Mouse (Mus musculus): Measurements from ENCODE around the gene Ppp2r5e. TPM values are rescaled to one million over a fixed set of nuclear protein-coding genes. Genes with fewer than 3 reads are reported as not detected.
A peak's percentile ranks its signal among the peaks of the same experiment; 100 is the strongest.

The Ppp2r5e gene
- polyA plus RNA-seq, 1 experiment from 2014 or later: 25.8 TPM

GRCm38 (mm10) chr12:75564498-75564897 lies 31.5 kb downstream of the Ppp2r5e start:
- no peak for ATAC-seq

DNA sequence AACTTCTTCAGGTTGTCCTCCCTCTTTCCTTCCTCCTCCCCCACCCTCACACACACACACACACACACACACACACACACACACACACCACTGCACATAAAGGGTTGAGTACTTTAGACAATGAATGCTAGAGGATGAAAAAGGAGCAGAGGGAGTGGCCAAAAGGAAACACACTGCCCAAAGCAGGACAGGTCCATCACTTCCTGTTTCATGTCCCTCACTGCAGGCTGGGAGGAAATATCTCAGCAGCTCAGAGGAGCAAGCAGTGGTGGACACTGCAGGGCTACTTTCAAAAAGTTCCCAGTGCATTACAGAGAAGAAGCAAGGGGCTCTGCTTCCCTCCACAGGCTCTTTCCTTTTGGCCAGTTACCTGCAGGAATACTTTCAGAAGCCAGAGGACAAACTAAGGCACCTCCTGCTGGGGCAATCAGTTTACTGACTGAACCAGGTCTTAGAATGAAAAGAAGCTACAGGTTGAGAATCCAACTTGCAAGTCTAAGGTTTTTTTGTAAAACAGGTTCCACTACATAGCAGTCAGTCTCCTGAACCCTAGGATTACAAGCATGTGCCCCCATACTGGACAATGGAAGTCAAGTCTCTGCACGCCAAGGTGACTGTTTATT lies 32.9 kb downstream of the Ppp2r5e start:
- Histone ChIP-seq H3K9ac (ENCODE audit: low read length) (no peak overlapping the region), H3K9me3 (replicated peaks; ENCODE audit: control insufficient read depth, low read length) (no peaks in the 10 kb centered on the region), H3K4me3 (ENCODE audit: low read depth, low read length) (no peak overlapping the region), H3K36me3 (ENCODE audit: control insufficient read depth, insufficient read depth, low read length) (peaks cover 5% of the 10 kb centered on the region; the same call in 1 of the 2 replicates), H3K27ac (ENCODE audit: low read depth, low read length) (no peak overlapping the region), H3K4me1 (ENCODE audit: control insufficient read depth, insufficient read depth, low read length) (0 out of 2 replicates have a peak, but pooled peaks cover 1% of the 10 kb centered on the region), H3K27me3 (replicated peaks; ENCODE audit: control insufficient read depth, insufficient read depth, low read length) (no peaks in the 10 kb centered on the region), H3K4me2 (ENCODE audit: low read length) (no peak overlapping the region)
- 91% methylated on average over 1 of the region's 1 CpGs for WGBS
- ATAC-seq (no peak), DNase-seq (ENCODE audit: low spot score) (no peak)

More at GRCm38 (mm10) chr12:75564498-75564897, 31.5 kb downstream of the Ppp2r5e start:
- H3K9me3 ChIP-seq (replicated peaks; ENCODE audit: control insufficient read depth, low read length): no peaks in the 10 kb centered on the region
- no peak for DNase-seq (ENCODE audit: low spot score)
- H3K27ac ChIP-seq (ENCODE audit: low read depth, low read length): no peak overlapping the region
- no peaks in the 10 kb centered on the region for H3K4me1 ChIP-seq (ENCODE audit: control insufficient read depth, insufficient read depth, low read length)
- H3K9ac ChIP-seq (ENCODE audit: low read length): no peak overlapping the region
- H3K27me3 ChIP-seq (replicated peaks; ENCODE audit: control insufficient read depth, insufficient read depth, low read length): no peaks in the 10 kb centered on the region
- no peak overlapping the region for H3K4me3 ChIP-seq (ENCODE audit: low read depth, low read length)
- peaks cover 5% of the 10 kb centered on the region; the same call in 1 of the 2 replicates for H3K36me3 ChIP-seq (ENCODE audit: control insufficient read depth, insufficient read depth, low read length)
- no peak overlapping the region for H3K4me2 ChIP-seq (ENCODE audit: low read length)
- 88% methylated on average over 1 of the region's 1 CpGs for WGBS

DNA sequence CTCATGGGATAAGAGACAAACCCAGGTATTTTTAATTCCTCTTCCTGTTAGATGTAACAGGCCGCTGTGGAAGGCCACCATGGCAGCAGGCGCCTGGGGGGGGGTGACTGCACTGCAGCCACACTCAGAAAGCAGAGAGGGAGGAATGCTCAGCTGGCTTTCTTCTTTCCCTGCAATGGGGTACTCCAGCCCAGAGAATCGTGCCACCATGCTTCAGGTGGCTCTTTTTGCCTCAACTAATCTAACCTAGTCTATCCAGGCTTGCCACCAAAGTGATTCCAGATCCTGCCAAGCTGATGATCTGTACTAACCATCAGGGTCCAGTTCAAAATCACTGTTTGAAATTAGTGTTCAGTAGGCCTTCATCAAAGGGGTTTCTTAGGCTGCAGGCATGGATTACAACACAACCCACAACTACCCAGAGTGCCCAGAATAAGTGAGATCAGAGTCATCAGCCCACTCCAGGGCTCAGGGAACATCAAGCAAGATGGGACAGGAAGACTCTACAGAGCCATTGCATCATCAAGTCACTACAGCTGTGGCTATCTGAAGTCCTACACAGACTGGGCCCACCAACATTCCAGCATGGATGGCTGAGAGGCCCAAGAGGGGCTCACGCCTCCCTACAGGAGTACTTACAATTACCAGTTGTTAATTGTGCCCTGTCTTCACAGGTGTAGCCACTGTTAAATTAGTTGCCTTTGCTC lies 35.2 kb downstream of the Ppp2r5e start:
- Histone ChIP-seq H3K4me2 (ENCODE audit: low read length) (no peak overlapping the region), H3K9me3 (replicated peaks; ENCODE audit: control insufficient read depth, low read length) (no peaks in the 10 kb centered on the region), H3K9ac (ENCODE audit: low read length) (no peak overlapping the region), H3K4me3 (ENCODE audit: low read depth, low read length) (no peak overlapping the region), H3K4me1 (ENCODE audit: control insufficient read depth, insufficient read depth, low read length) (peaks cover 16% of the 10 kb centered on the region; the same call in 1 of the 2 replicates), H3K27ac (ENCODE audit: low read depth, low read length) (no peak overlapping the region), H3K36me3 (ENCODE audit: control insufficient read depth, insufficient read depth, low read length) (peaks cover 5% of the 10 kb centered on the region; the same call in 1 of the 2 replicates), H3K27me3 (replicated peaks; ENCODE audit: control insufficient read depth, insufficient read depth, low read length) (no peaks in the 10 kb centered on the region)
- ATAC-seq (no peak), DNase-seq (ENCODE audit: low spot score) (no peak)
- 88% methylated on average over 4 of the region's 4 CpGs for WGBS

DNA sequence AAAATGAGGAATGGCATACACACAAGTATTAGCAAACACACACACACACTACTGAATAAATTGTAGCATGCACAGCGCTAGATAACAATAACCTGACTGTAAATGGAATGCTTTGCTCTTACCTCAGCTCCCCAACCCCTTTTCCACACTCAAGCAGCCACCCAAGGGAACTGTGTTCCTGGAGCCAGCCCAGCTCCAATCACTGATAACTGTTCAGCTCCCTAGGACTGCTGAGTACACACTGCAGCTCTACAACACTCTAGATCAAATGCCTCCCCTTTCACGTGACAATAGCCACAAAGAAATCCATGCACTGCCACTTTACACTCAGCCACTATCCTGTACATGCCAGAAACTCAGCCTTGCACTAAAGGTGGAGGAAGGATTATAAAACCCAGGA lies 36.8 kb downstream of the Ppp2r5e start:
- peaks cover 16% of the 10 kb centered on the region; the same call in 1 of the 2 replicates for H3K4me1 ChIP-seq (ENCODE audit: control insufficient read depth, insufficient read depth, low read length)
- no peak overlapping the region for H3K27ac ChIP-seq (ENCODE audit: low read depth, low read length)
- H3K9ac ChIP-seq (ENCODE audit: low read length): peak overlapping the region; percentile 25; the same call in 1 of the 2 replicates
- DNase-seq (ENCODE audit: low spot score): no peak
- WGBS: 65% methylated on average over 2 of the region's 2 CpGs
- no peak for ATAC-seq
- no peak overlapping the region for H3K4me2 ChIP-seq (ENCODE audit: low read length)
- no peaks in the 10 kb centered on the region for H3K9me3 ChIP-seq (replicated peaks; ENCODE audit: control insufficient read depth, low read length)
- H3K36me3 ChIP-seq (ENCODE audit: control insufficient read depth, insufficient read depth, low read length): no peaks in the 10 kb centered on the region
- H3K4me3 ChIP-seq (ENCODE audit: low read depth, low read length): no peak overlapping the region
- H3K27me3 ChIP-seq (replicated peaks; ENCODE audit: control insufficient read depth, insufficient read depth, low read length): no peaks in the 10 kb centered on the region

DNA sequence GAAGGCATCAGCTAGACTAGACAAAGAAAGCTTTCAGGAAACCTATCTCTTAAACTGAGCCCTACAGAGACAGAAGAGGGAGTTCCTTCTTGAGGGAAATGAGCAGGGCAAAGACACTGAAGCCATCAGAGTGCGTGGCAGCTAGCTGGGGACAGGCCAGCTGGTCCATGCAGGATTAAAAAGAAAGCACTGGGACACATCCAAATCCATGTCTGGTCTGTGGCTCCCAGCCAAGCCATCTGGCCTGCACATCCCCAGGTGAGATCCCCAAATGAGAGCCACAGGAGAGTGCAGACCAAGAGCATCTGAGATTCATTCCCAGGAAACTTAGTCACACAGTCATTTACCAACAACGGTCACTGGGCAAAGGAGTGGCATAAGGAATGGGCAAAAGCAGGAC lies 38.2 kb downstream of the Ppp2r5e start:
- no peaks in the 10 kb centered on the region for H3K9me3 ChIP-seq (replicated peaks; ENCODE audit: control insufficient read depth, low read length)
- ATAC-seq: peak; percentile 81
- H3K36me3 ChIP-seq (ENCODE audit: control insufficient read depth, insufficient read depth, low read length): no peaks in the 10 kb centered on the region
- H3K4me2 ChIP-seq (ENCODE audit: low read length): no peak overlapping the region
- 35% methylated on average over 2 of the region's 2 CpGs for WGBS
- peak; percentile 49 for DNase-seq (ENCODE audit: low spot score)
- H3K4me1 ChIP-seq (ENCODE audit: control insufficient read depth, insufficient read depth, low read length): peaks cover 16% of the 10 kb centered on the region; the same call in 1 of the 2 replicates
- no peaks in the 10 kb centered on the region for H3K27me3 ChIP-seq (replicated peaks; ENCODE audit: control insufficient read depth, insufficient read depth, low read length)
- H3K9ac ChIP-seq (ENCODE audit: low read length): no peak overlapping the region
- peak overlapping the region; percentile 61 for H3K27ac ChIP-seq (ENCODE audit: low read depth, low read length)
- H3K4me3 ChIP-seq (ENCODE audit: low read depth, low read length): no peak overlapping the region

DNA sequence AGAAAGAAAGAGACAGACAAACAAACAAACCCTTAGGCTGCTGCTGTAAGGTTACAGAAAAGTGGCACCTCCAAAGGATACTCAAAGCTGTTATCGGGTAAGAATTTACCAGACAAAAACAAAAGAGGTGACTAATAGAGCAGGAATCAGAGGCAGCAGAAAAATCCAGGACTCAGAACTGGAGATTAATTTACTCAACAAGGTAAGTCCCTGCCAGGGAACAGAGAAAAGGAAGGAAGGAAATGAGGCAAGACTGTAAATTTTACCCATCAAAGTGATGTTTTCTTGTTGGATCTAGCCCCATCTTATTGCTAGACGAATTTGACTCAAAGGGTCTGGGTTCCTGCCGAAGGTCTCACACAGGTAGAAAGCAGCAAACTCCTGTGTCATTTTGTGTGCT lies 41.0 kb downstream of the Ppp2r5e start:
- no peak overlapping the region for H3K4me3 ChIP-seq (ENCODE audit: low read depth, low read length)
- no peak overlapping the region for H3K4me2 ChIP-seq (ENCODE audit: low read length)
- WGBS: 60% methylated on average over 3 of the region's 3 CpGs
- H3K9ac ChIP-seq (ENCODE audit: low read length): no peak overlapping the region
- DNase-seq (ENCODE audit: low spot score) (no peak), ATAC-seq (no peak)
- H3K36me3 ChIP-seq (ENCODE audit: control insufficient read depth, insufficient read depth, low read length): no peaks in the 10 kb centered on the region
- no peaks in the 10 kb centered on the region for H3K9me3 ChIP-seq (replicated peaks; ENCODE audit: control insufficient read depth, low read length)
- H3K4me1 ChIP-seq (ENCODE audit: control insufficient read depth, insufficient read depth, low read length): peaks cover 16% of the 10 kb centered on the region; the same call in 1 of the 2 replicates
- no peak overlapping the region for H3K27ac ChIP-seq (ENCODE audit: low read depth, low read length)
- no peaks in the 10 kb centered on the region for H3K27me3 ChIP-seq (replicated peaks; ENCODE audit: control insufficient read depth, insufficient read depth, low read length)

GRCm38 (mm10) chr12:75552296-75552695 lies 43.7 kb downstream of the Ppp2r5e start:
- H3K36me3 ChIP-seq (ENCODE audit: control insufficient read depth, insufficient read depth, low read length): no peaks in the 10 kb centered on the region
- no peak for DNase-seq (ENCODE audit: low spot score)
- no peak for ATAC-seq
- no peaks in the 10 kb centered on the region for H3K27me3 ChIP-seq (replicated peaks; ENCODE audit: control insufficient read depth, insufficient read depth, low read length)
- WGBS: 89% methylated on average over 3 of the region's 3 CpGs
- peaks cover 7% of the 10 kb centered on the region; the same call in 1 of the 2 replicates for H3K4me1 ChIP-seq (ENCODE audit: control insufficient read depth, insufficient read depth, low read length)
- H3K27ac ChIP-seq (ENCODE audit: low read depth, low read length): no peak overlapping the region
- H3K9me3 ChIP-seq (replicated peaks; ENCODE audit: control insufficient read depth, low read length): no peaks in the 10 kb centered on the region
- H3K9ac ChIP-seq (ENCODE audit: low read length): no peak overlapping the region
- no peak overlapping the region for H3K4me2 ChIP-seq (ENCODE audit: low read length)
- H3K4me3 ChIP-seq (ENCODE audit: low read depth, low read length): no peak overlapping the region

- DNase-seq (ENCODE audit: low spot score) (no peak), ATAC-seq (no peak)
- H3K4me1 ChIP-seq (ENCODE audit: control insufficient read depth, insufficient read depth, low read length): peaks cover 5% of the 10 kb centered on the region; the same call in 1 of the 2 replicates
- no peaks in the 10 kb centered on the region for H3K36me3 ChIP-seq (ENCODE audit: control insufficient read depth, insufficient read depth, low read length)
- H3K9ac ChIP-seq (ENCODE audit: low read length): no peak overlapping the region
- 90% methylated on average over 5 of the region's 5 CpGs for WGBS
- H3K4me2 ChIP-seq (ENCODE audit: low read length): no peak overlapping the region
- no peak overlapping the region for H3K4me3 ChIP-seq (ENCODE audit: low read depth, low read length)
- H3K27ac ChIP-seq (ENCODE audit: low read depth, low read length): no peak overlapping the region
- no peaks in the 10 kb centered on the region for H3K9me3 ChIP-seq (replicated peaks; ENCODE audit: control insufficient read depth, low read length)
- H3K27me3 ChIP-seq (replicated peaks; ENCODE audit: control insufficient read depth, insufficient read depth, low read length): no peaks in the 10 kb centered on the region
These were observed 44.4 kb downstream of the Ppp2r5e start for GRCm38 (mm10) chr12:75551671-75552070.

- H3K4me1 ChIP-seq (ENCODE audit: control insufficient read depth, insufficient read depth, low read length): no peaks in the 10 kb centered on the region
- no peak overlapping the region for H3K4me3 ChIP-seq (ENCODE audit: low read depth, low read length)
- no peak overlapping the region for H3K9ac ChIP-seq (ENCODE audit: low read length)
- DNase-seq (ENCODE audit: low spot score) (no peak), ATAC-seq (no peak; the same call in 1 of the 2 replicates)
- no peaks in the 10 kb centered on the region for H3K9me3 ChIP-seq (replicated peaks; ENCODE audit: control insufficient read depth, low read length)
- 76% methylated on average over 9 of the region's 9 CpGs for WGBS
- no peaks in the 10 kb centered on the region for H3K36me3 ChIP-seq (ENCODE audit: control insufficient read depth, insufficient read depth, low read length)
- H3K27me3 ChIP-seq (replicated peaks; ENCODE audit: control insufficient read depth, insufficient read depth, low read length): no peaks in the 10 kb centered on the region
- H3K4me2 ChIP-seq (ENCODE audit: low read length): no peak overlapping the region
- H3K27ac ChIP-seq (ENCODE audit: low read depth, low read length): no peak overlapping the region
These were observed 47.0 kb downstream of the Ppp2r5e start for GRCm38 (mm10) chr12:75548999-75549398.

Measured in forebrain, embryonic 14.5 days (tissue).